In genomic region chr13:28541607-28542006, GRCm38 (mm10) we compare ENCODE assay signal across 23 mouse cellular contexts.
DNase-seq lines count a peak whose midpoint lies in the region; ATAC-seq and TF ChIP-seq lines count a peak whose summit lies in the region.
"Had no signal": no experiment of that assay in that cellular context is flagged by ENCODE, and none has a peak within 500 bp of the region (broad histone marks: within the 10 kb centered on the region; RNA-seq: fewer than 3 reads in every experiment).

No protein-coding gene starts in this region.

- H3K4me2 ChIP-seq in intestine, embryonic 14.5 days (ENCODE audit: low read length), result no peak overlapping the region
- H3K4me2 ChIP-seq in intestine, postnatal 0 days (replicated peaks; ENCODE audit: low read depth), result no peak overlapping the region
- H3K4me2 ChIP-seq: embryonic facial prominence, embryonic 13.5 days; embryonic facial prominence, embryonic 15.5 days; forebrain, embryonic 12.5 days had no signal

- H3K36me3 ChIP-seq in intestine, embryonic 14.5 days (ENCODE audit: control insufficient read depth, insufficient read depth, low read length), result no peaks in the 10 kb centered on the region
- no peaks in the 10 kb centered on the region for H3K36me3 ChIP-seq in intestine, postnatal 0 days (ENCODE audit: control insufficient read depth, insufficient read depth)

- TF ChIP-seq CTCF in intestine, postnatal 0 days (IDR thresholded peaks at IDR 0.05; ENCODE audit: low read depth), result no peak

- H3K4me1 ChIP-seq in intestine, embryonic 14.5 days (replicated peaks; ENCODE audit: control insufficient read depth, insufficient read depth, low read length), result peaks cover 10% of the 10 kb centered on the region
- no peaks in the 10 kb centered on the region; the same call in 1 of the 2 replicates for H3K4me1 ChIP-seq in intestine, postnatal 0 days (replicated peaks; ENCODE audit: control insufficient read depth, insufficient read depth, low read length)

- no peaks in the 10 kb centered on the region for H3K9me3 ChIP-seq in intestine, embryonic 14.5 days (ENCODE audit: control insufficient read depth, low read length)
- H3K9me3 ChIP-seq in intestine, postnatal 0 days (ENCODE audit: control insufficient read depth), result no peaks in the 10 kb centered on the region

- H3K27ac ChIP-seq in intestine, embryonic 14.5 days (ENCODE audit: low read depth), result no peak overlapping the region
- H3K27ac ChIP-seq in intestine, postnatal 0 days (ENCODE audit: low read depth, low read length), result no peak overlapping the region
- H3K27ac ChIP-seq: embryonic facial prominence, embryonic 13.5 days; embryonic facial prominence, embryonic 15.5 days; forebrain, embryonic 10.5 days; forebrain, embryonic 12.5 days had no signal

- no peak overlapping the region for H3K9ac ChIP-seq in intestine, embryonic 14.5 days (ENCODE audit: low read length)
- H3K9ac ChIP-seq in intestine, postnatal 0 days (ENCODE audit: low read depth, low read length), result no peak overlapping the region
- H3K9ac ChIP-seq: embryonic facial prominence, embryonic 13.5 days; embryonic facial prominence, embryonic 15.5 days; forebrain, embryonic 12.5 days had no signal

- ATAC-seq in intestine, embryonic 14.5 days (replicated peaks; ENCODE audit: low FRiP score, low TSS enrichment, low read depth), result no peak
- no peak for ATAC-seq in intestine, postnatal 0 days
- peak; percentile 61 for ATAC-seq in granulocyte monocyte progenitor cell, adult 5-6 weeks (replicated peaks; ENCODE audit: poor library complexity, severe bottlenecking)
- ATAC-seq in megakaryocyte progenitor cell, adult 5-6 weeks (replicated peaks; ENCODE audit: poor library complexity), result peak; percentile 60
- ATAC-seq: forebrain, embryonic 14.5 days; forebrain, embryonic 16.5 days had no signal

- 90% methylated on average over 3 of the region's 3 CpGs for WGBS in intestine, embryonic 14.5 days
- WGBS in intestine, postnatal 0 days, result 89% methylated on average over 3 of the region's 3 CpGs

- H3K4me3 ChIP-seq in intestine, embryonic 14.5 days (ENCODE audit: low read depth, low read length), result no peak overlapping the region
- H3K4me3 ChIP-seq in intestine, postnatal 0 days (ENCODE audit: low read depth, low read length), result no peak overlapping the region
- H3K4me3 ChIP-seq: embryonic facial prominence, embryonic 13.5 days; embryonic facial prominence, embryonic 15.5 days; erythroblast, embryonic 14.5 days; forebrain, embryonic 10.5 days; forebrain, embryonic 12.5 days had no signal

- peak; percentile 31 for DNase-seq in intestine, embryonic 14.5 days (ENCODE audit: low spot score)
- DNase-seq in 416B (ENCODE audit: low read depth) (peak; percentile 16), adipocyte (ENCODE audit: low spot score) (no peak)
- DNase-seq in heart, postnatal 4 days, result no peak
- DNase-seq: adrenal gland, adult 8-10 months; adrenal gland, postnatal 14 days; adrenal gland, postnatal 36 days; cerebellum, adult 11-12 months; cerebellum, adult 2 months; cerebellum, adult 9-10 months; cerebellum, postnatal 10 days; cerebellum, postnatal 25 days; embryo, embryonic 11 days had no signal

- H3K27me3 ChIP-seq in intestine, embryonic 14.5 days (replicated peaks; ENCODE audit: control insufficient read depth, insufficient read depth, low read length), result no peaks in the 10 kb centered on the region
- H3K27me3 ChIP-seq in intestine, postnatal 0 days (replicated peaks; ENCODE audit: control insufficient read depth, insufficient read depth, low read length), result no peaks in the 10 kb centered on the region
- H3K27me3 ChIP-seq: embryonic facial prominence, embryonic 13.5 days; embryonic facial prominence, embryonic 15.5 days; forebrain, embryonic 12.5 days had no signal

Comparison
In these comparisons a context has a peak if more than half of its experiments do, and no peak if none do; other contexts are left out.
1. ATAC-seq: peak in granulocyte monocyte progenitor cell, adult 5-6 weeks (single experiment) and megakaryocyte progenitor cell, adult 5-6 weeks (single experiment); none in intestine, embryonic 14.5 days (single experiment) and intestine, postnatal 0 days (single experiment).
2. DNase-seq: peak in intestine, embryonic 14.5 days (single experiment) and 416B (single experiment); none in adipocyte (single experiment) and heart, postnatal 4 days (single experiment).